Mouse (Mus musculus): ENCODE measurements around the gene Pcx.

DNA sequence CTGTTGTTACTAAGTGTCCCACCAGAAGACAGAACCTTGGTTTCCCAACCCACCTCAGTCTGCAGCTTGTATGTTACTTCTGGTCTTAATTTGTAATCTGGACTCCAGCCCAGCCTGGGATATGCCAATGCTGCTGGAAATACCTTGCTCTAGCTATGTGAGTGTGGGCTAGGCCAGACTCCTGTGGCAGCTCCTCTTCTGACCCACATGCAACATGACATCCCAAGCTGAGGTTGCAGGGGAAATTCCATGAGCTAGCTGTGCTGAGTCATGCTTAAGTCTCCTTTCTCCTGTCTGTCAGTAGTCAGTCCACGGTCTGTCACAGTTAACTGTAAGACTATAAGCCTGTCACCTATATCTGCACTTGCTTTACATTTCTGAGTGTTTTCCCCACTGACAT lies 7.2 kb downstream of the Pcx start:
- TF ChIP-seq GATA1 (IDR thresholded peaks at IDR 0.05; ENCODE audit: borderline replicate concordance, low read length) (no peak), FLI1 (IDR thresholded peaks at IDR 0.05; ENCODE audit: low read length) (no peak)

Measured in megakaryocyte, embryonic 14.5 days (primary cell).